Comparison of ENCODE assay signal across 8 mouse cellular contexts in the genomic region with DNA sequence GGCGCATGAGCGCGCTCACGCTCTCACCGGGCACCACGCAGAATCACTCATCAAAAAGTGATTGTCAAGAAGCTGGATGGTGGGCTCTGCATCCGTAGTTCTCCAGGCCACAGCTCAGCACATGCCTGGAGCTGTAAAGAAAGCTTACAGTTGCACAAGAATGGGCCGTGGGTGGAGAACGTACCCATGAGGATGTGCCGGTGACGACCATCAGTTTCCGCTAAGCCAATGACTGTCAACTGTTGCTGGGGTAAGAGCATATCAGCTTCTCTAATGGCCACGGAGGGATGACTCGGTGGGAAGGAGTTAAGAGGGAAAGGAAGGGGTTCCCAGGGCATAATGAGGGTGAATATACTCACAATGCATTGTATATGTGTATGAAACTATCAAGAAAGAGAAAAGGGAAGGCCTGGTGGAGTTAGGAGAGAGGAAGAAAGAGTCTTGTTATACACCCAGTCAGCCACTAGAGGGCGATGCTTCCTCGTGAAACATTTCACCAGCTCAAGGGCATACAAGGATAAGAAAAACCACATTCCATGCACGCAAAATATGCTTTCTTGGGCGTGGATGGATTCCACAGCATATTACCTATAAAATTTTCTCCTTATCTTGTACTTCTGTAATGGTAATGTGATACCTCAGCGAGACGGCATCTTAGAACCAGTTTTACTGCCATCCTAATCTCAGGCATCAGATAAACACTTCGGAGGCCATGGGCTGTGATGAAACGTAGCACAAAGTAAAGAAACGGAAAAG. TPM values are rescaled to one million over a fixed set of nuclear protein-coding genes. Genes with fewer than 3 reads are reported as not detected.
DNase-seq lines count a peak whose midpoint lies in the region.

No protein-coding gene starts in this region.

- H3K4me3 ChIP-seq in megakaryocyte, embryonic 14.5 days (replicated peaks), result peak overlapping the region; percentile 42

- DNase-seq in gastrocnemius, adult 18-20 months (ENCODE audit: low spot score), result peak; percentile 55
- no peak for DNase-seq in gastrocnemius, postnatal 25 days
- peak; percentile 77 for DNase-seq in adipocyte (ENCODE audit: low spot score)
- DNase-seq in embryo, embryonic 10.5 days (ENCODE audit: low spot score), result peak; percentile 86
- DNase-seq in heart, postnatal 4 days, result peak; percentile 72
- DNase-seq in layer of hippocampus, postnatal 25 days (ENCODE audit: extremely low spot score in 1 of 2, low spot score in 1 of 2), result peak; percentile 33 to 72
- DNase-seq in skeletal muscle tissue, adult 2 months (ENCODE audit: low read depth, low spot score), result peak; percentile 53

- no peaks in the 10 kb centered on the region for H3K36me3 ChIP-seq in megakaryocyte, embryonic 14.5 days (replicated peaks; ENCODE audit: low read length)

- peaks cover 10% of the 10 kb centered on the region for H3K9me3 ChIP-seq in megakaryocyte, embryonic 14.5 days

- peaks cover 14% of the 10 kb centered on the region for H3K4me1 ChIP-seq in megakaryocyte, embryonic 14.5 days

- peaks cover 8% of the 10 kb centered on the region for H3K27me3 ChIP-seq in megakaryocyte, embryonic 14.5 days (replicated peaks)

RNA-seq across cellular contexts. Expression of a gene that starts 50.4 kb away (rescaled TPM):
- not detected for total RNA-seq in gastrocnemius, adult 18-20 months (2021)
- not detected for total RNA-seq in gastrocnemius, postnatal 25 days (2021)
- total RNA-seq in heart, postnatal 4 days (2021), result 1 to 10 TPM in 1 of 2 experiments, under 1 TPM in 1; 0.88 to 1.3 TPM
- total RNA-seq in layer of hippocampus, postnatal 25 days (2021), result under 1 TPM; 0.15 to 0.21 TPM
- not detected in 2 replicates for polyA plus RNA-seq in megakaryocyte, embryonic 14.5 days (2012; ENCODE audit: insufficient read depth, low replicate concordance)
